Mouse (Mus musculus) brain, embryonic 14.5 days (tissue): ENCODE data around the gene Rps16.

Experiments used
- CTCF ChIP-seq: fragments of 200-500 bp; IDR thresholded peaks from 2 replicates; pipeline ENCODE4 v1.5.1; 2012; ENCODE audit warnings: inconsistent platforms, mild to moderate bottlenecking, moderate library complexity, borderline replicate concordance; ENCODE audit not compliant: insufficient read depth, insufficient read length; ENCODE audit errors: extremely low read depth
- POLR2A ChIP-seq: fragments of 200-500 bp; IDR thresholded peaks from 2 replicates; pipeline ENCODE4 v1.6.1; 2012; ENCODE audit warnings: mild to moderate bottlenecking, inconsistent platforms, borderline replicate concordance; ENCODE audit not compliant: poor library complexity, insufficient read depth, insufficient read length, severe bottlenecking; ENCODE audit errors: extremely low read depth

GRCm38 (mm10) chr7:28381017-28381790 lies 30.8 kb downstream of the Rps16 start:
- TF ChIP-seq CTCF (no peak), POLR2A (no peak)
